Mouse (Mus musculus): ENCODE results near the gene Cmtm8. TPM values are rescaled to one million over a fixed set of nuclear protein-coding genes. Genes with fewer than 3 reads are reported as not detected.

The Cmtm8 gene
- total and polyA plus RNA-seq, 3 experiments = 0.16 TPM; not detected in 2

GRCm38 (mm10) chr9:114776361-114776760 lies 67.6 kb downstream of the Cmtm8 start:
- Histone ChIP-seq H3K9me3 (replicated peaks) (peaks cover 21% of the 10 kb centered on the region), H3K4me1 (ENCODE audit: insufficient read depth, low read depth, low read length) (peaks cover 73% of the 10 kb centered on the region), H3K4me3 (ENCODE audit: low read depth, low read length) (peak overlapping the region; percentile 48; the same call in 1 of the 2 replicates), H3K27me3 (ENCODE audit: insufficient read depth, low read length) (no peaks in the 10 kb centered on the region), H3K36me3 (replicated peaks) (peaks cover 78% of the 10 kb centered on the region)
- no peak for ATAC-seq (ENCODE audit: extremely low read depth, insufficient number of reproducible peaks, low FRiP score, poor library complexity, severe bottlenecking)
- no peak for DNase-seq (ENCODE audit: low spot score)
- TF ChIP-seq GATA2 (IDR thresholded peaks at IDR 0.05; ENCODE audit: borderline replicate concordance, low read depth, low read length) = no peak
- no peak for TF ChIP-seq TAL1 (conservative IDR thresholded peaks at IDR 0.05; ENCODE audit: low read depth, low read length)
- no peak for TF ChIP-seq CTCF (IDR thresholded peaks at IDR 0.05; ENCODE audit: low read depth, low read length)
- TF ChIP-seq GATA1 (IDR thresholded peaks at IDR 0.05; ENCODE audit: borderline replicate concordance, low read length) = no peak
- no peak for TF ChIP-seq POLR2AphosphoS5 (IDR thresholded peaks at IDR 0.05; ENCODE audit: insufficient replicate concordance, low read depth, low read length)

GRCm38 (mm10) chr9:114775272-114775671 lies 68.7 kb downstream of the Cmtm8 start:
- no peak for DNase-seq (ENCODE audit: low spot score)
- Histone ChIP-seq H3K4me3 (ENCODE audit: low read depth, low read length) (peak overlapping the region; percentile 51; the same call in 1 of the 2 replicates), H3K9me3 (replicated peaks) (peaks cover 15% of the 10 kb centered on the region), H3K4me1 (ENCODE audit: insufficient read depth, low read depth, low read length) (peaks cover 82% of the 10 kb centered on the region), H3K36me3 (replicated peaks) (peaks cover 82% of the 10 kb centered on the region), H3K27me3 (ENCODE audit: insufficient read depth, low read length) (no peaks in the 10 kb centered on the region)
- 0 out of 2 replicates have a peak, but pooled peaks have one; percentile 4 for ATAC-seq (ENCODE audit: extremely low read depth, insufficient number of reproducible peaks, low FRiP score, poor library complexity, severe bottlenecking)
- TF ChIP-seq TAL1 (conservative IDR thresholded peaks at IDR 0.05; ENCODE audit: low read depth, low read length) (no peak), POLR2AphosphoS5 (IDR thresholded peaks at IDR 0.05; ENCODE audit: insufficient replicate concordance, low read depth, low read length) (no peak), CTCF (IDR thresholded peaks at IDR 0.05; ENCODE audit: low read depth, low read length) (no peak), GATA2 (IDR thresholded peaks at IDR 0.05; ENCODE audit: borderline replicate concordance, low read depth, low read length) (no peak), GATA1 (IDR thresholded peaks at IDR 0.05; ENCODE audit: borderline replicate concordance, low read length) (no peak)

DNA sequence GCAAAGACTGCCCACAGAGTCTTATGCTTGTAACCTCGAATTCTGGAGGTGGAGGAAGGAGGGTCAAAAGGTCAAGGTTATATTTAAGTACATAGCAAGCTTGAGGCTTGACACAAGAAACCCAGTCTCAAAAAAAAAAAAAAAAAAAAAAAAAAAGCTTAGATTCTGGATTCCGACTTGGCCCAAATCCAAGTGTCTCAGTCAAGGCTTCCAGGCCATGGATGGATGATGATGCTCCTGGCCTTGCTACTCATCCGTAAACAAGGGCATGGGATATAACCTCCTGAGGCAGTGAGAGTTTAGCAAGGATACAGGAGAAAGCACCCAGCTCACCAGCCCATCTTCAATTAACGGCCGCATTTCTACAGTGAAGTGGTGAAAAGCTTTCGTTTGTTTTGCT lies 69.3 kb downstream of the Cmtm8 start:
- Histone ChIP-seq H3K4me3 (ENCODE audit: low read depth, low read length) (no peak overlapping the region), H3K36me3 (replicated peaks) (peaks cover 82% of the 10 kb centered on the region), H3K27me3 (ENCODE audit: insufficient read depth, low read length) (no peaks in the 10 kb centered on the region), H3K9me3 (replicated peaks) (peaks cover 15% of the 10 kb centered on the region), H3K4me1 (ENCODE audit: insufficient read depth, low read depth, low read length) (peaks cover 83% of the 10 kb centered on the region)
- no peak for DNase-seq (ENCODE audit: low spot score)
- ATAC-seq (ENCODE audit: extremely low read depth, insufficient number of reproducible peaks, low FRiP score, poor library complexity, severe bottlenecking) = no peak
- no peak for TF ChIP-seq CTCF (IDR thresholded peaks at IDR 0.05; ENCODE audit: low read depth, low read length)
- TF ChIP-seq GATA2 (IDR thresholded peaks at IDR 0.05; ENCODE audit: borderline replicate concordance, low read depth, low read length) = no peak
- no peak for TF ChIP-seq GATA1 (IDR thresholded peaks at IDR 0.05; ENCODE audit: borderline replicate concordance, low read length)
- no peak for TF ChIP-seq TAL1 (conservative IDR thresholded peaks at IDR 0.05; ENCODE audit: low read depth, low read length)
- TF ChIP-seq POLR2AphosphoS5 (IDR thresholded peaks at IDR 0.05; ENCODE audit: insufficient replicate concordance, low read depth, low read length) = no peak

GRCm38 (mm10) chr9:114771565-114771964 lies 72.4 kb downstream of the Cmtm8 start:
- peaks cover 79% of the 10 kb centered on the region for H3K4me1 ChIP-seq (ENCODE audit: insufficient read depth, low read depth, low read length)

DNA sequence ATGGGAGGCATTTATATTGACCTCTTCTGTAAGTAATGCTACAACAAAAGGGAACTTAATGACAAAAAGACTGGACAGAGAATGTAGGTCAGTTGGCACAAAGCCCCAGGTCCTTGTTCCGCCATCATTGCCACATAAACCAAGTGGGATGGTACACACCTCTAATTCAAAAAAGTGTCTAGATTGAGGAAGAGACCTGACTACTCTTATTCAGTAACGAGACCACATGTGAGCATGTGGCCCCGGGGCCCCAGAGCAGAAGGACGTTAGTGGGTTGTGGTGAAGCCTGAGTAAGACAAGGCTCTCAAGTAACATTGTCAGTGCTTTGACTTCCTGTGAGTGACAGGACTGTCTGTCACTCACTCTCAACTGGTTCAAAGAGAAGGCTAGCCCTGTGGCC lies 73.7 kb downstream of the Cmtm8 start:
- no peak for DNase-seq (ENCODE audit: low spot score)
- TF ChIP-seq GATA1 (IDR thresholded peaks at IDR 0.05; ENCODE audit: borderline replicate concordance, low read length) (no peak), POLR2AphosphoS5 (IDR thresholded peaks at IDR 0.05; ENCODE audit: insufficient replicate concordance, low read depth, low read length) (no peak), CTCF (IDR thresholded peaks at IDR 0.05; ENCODE audit: low read depth, low read length) (no peak), GATA2 (IDR thresholded peaks at IDR 0.05; ENCODE audit: borderline replicate concordance, low read depth, low read length) (no peak)
- Histone ChIP-seq H3K36me3 (replicated peaks) (peaks cover 95% of the 10 kb centered on the region), H3K4me1 (ENCODE audit: insufficient read depth, low read depth, low read length) (peaks cover 67% of the 10 kb centered on the region), H3K27me3 (ENCODE audit: insufficient read depth, low read length) (no peaks in the 10 kb centered on the region), H3K4me3 (ENCODE audit: low read depth, low read length) (no peak overlapping the region), H3K9me3 (replicated peaks) (peaks cover 18% of the 10 kb centered on the region)
- peak; percentile 47 for ATAC-seq (ENCODE audit: extremely low read depth, insufficient number of reproducible peaks, low FRiP score, poor library complexity, severe bottlenecking)

More at GRCm38 (mm10) chr9:114771565-114771964, 72.4 kb downstream of the Cmtm8 start:
- Histone ChIP-seq H3K4me3 (ENCODE audit: low read depth, low read length) (0 out of 2 replicates have a peak overlapping the region, but pooled peaks have one; percentile 23), H3K9me3 (replicated peaks) (peaks cover 18% of the 10 kb centered on the region), H3K27me3 (ENCODE audit: insufficient read depth, low read length) (no peaks in the 10 kb centered on the region), H3K36me3 (replicated peaks) (peaks cover 95% of the 10 kb centered on the region)
- TF ChIP-seq TAL1 (conservative IDR thresholded peaks at IDR 0.05; ENCODE audit: low read depth, low read length) = no peak
- TF ChIP-seq GATA2 (IDR thresholded peaks at IDR 0.05; ENCODE audit: borderline replicate concordance, low read depth, low read length) = no peak
- TF ChIP-seq POLR2AphosphoS5 (IDR thresholded peaks at IDR 0.05; ENCODE audit: insufficient replicate concordance, low read depth, low read length) = no peak
- TF ChIP-seq CTCF (IDR thresholded peaks at IDR 0.05; ENCODE audit: low read depth, low read length) = no peak
- TF ChIP-seq GATA1 (IDR thresholded peaks at IDR 0.05; ENCODE audit: borderline replicate concordance, low read length) = no peak
- ATAC-seq (ENCODE audit: extremely low read depth, insufficient number of reproducible peaks, low FRiP score, poor library complexity, severe bottlenecking) (no peak), DNase-seq (ENCODE audit: low spot score) (no peak)

DNA sequence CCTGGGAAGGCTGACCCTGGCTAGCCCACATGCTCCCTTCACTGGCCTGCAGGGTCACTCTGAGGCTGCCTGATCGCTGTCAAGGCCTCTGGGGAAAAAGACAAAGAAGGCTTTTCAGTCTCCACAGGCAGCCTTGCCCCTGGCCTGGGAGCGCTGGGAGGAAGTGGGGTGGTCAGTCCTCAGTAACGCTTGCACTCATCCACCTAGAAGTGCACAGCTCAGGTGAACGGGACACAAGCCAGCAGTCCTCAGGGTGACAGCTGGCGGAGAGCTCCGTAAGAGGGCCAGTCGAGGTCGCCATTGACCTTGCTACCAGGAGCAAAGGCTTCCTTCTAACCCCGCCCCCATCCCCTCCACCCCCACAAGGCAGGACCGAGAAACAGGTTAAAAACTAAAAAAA lies 75.9 kb downstream of the Cmtm8 start:
- Histone ChIP-seq H3K27me3 (ENCODE audit: insufficient read depth, low read length) (no peaks in the 10 kb centered on the region), H3K36me3 (replicated peaks) (peaks cover 94% of the 10 kb centered on the region), H3K4me3 (ENCODE audit: low read depth, low read length) (peak overlapping the region; percentile 16; the same call in 1 of the 2 replicates), H3K4me1 (ENCODE audit: insufficient read depth, low read depth, low read length) (peaks cover 61% of the 10 kb centered on the region), H3K9me3 (replicated peaks) (peaks cover 13% of the 10 kb centered on the region)
- ATAC-seq (ENCODE audit: extremely low read depth, insufficient number of reproducible peaks, low FRiP score, poor library complexity, severe bottlenecking) (no peak), DNase-seq (ENCODE audit: low spot score) (no peak)
- no peak for TF ChIP-seq TAL1 (conservative IDR thresholded peaks at IDR 0.05; ENCODE audit: low read depth, low read length)
- TF ChIP-seq GATA2 (IDR thresholded peaks at IDR 0.05; ENCODE audit: borderline replicate concordance, low read depth, low read length) = no peak
- TF ChIP-seq POLR2AphosphoS5 (IDR thresholded peaks at IDR 0.05; ENCODE audit: insufficient replicate concordance, low read depth, low read length) = no peak
- no peak for TF ChIP-seq GATA1 (IDR thresholded peaks at IDR 0.05; ENCODE audit: borderline replicate concordance, low read length)
- no peak for TF ChIP-seq CTCF (IDR thresholded peaks at IDR 0.05; ENCODE audit: low read depth, low read length)
